Mouse (Mus musculus) cerebellum, adult 11 months (tissue): Measurements from ENCODE around the gene Sh2b1.

ENCODE experiments used
- DNase-seq: peaks from one replicate; pipeline ENCODE4 v3.0.0; 2022

Gene Sh2b1

DNA sequence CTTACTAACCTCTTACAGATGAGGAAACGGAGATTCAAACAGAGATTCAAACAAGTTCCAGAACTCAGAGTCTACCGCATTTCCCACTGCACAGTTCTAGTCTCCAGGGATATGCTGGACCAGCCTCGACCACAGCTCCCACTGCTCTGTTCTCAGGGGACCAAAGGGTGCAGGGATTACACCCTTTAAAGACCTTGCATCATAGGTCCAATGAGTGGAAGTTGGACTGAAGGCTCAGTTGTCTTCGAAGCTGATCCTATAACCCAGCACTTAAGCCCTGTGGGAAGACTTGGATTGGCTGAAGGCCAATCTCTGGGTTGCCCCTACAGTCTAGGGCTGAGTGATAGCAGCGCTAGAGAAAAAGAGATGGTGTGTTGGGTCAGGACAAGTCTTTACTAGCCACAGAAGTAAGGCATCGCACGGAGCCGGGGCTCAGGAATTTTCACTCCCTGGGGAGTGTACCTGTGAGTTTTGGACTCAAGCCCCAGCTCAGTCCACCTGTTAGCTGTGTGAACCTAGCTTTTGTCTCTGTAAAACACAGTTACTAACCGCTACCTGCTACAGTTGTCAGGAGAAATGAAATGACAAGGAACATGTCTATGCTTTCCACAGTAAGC, 1.6 kb downstream of the Sh2b1 start:
- DNase-seq, result no peak

DNA sequence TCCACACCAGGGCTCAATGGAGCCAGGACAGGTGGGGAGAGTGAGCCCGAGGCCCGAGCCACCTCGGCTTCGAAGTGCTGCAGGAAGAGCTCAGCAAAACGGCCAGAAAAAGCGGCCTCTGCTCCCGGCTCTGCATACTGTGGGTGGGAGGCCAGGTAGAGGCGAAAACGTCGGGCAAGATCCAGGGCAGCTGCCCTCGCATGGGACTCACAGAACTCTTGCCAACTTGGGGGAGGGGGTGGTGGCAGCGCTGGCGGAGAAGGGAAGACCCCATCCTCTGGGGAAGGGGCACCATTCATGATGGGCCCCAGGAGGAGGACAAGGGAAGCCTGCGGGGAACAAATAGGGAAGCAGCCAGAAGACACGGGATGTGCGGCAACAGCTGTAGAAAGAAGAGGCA, 2.5 kb downstream of the Sh2b1 start:
- DNase-seq, result no peak

GRCm38 (mm10) chr7:126472306-126472705, 2.9 kb downstream of the Sh2b1 start:
- no peak for DNase-seq

DNA sequence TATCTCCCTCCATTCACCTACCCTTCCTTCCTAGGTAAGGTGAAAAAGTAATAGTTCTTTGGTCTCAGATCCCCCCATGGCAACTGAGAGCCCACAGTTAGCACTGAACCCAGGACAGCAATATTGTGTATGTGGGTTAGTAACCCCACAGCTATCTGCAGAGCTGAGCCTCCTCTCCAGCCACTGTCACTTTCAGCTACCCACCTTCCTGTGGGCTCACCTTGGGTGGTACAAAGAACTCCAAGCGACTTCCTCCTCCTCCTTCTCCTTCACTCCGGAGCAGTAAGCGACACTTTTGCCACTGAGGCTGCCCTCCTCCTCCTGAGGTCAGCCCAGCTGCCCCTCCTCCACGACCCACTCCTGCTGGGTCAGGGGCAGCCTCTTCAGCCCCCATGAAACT, 3.4 kb downstream of the Sh2b1 start:
- no peak for DNase-seq

GRCm38 (mm10) chr7:126471361-126471760, 3.9 kb downstream of the Sh2b1 start:
- no peak for DNase-seq

DNA sequence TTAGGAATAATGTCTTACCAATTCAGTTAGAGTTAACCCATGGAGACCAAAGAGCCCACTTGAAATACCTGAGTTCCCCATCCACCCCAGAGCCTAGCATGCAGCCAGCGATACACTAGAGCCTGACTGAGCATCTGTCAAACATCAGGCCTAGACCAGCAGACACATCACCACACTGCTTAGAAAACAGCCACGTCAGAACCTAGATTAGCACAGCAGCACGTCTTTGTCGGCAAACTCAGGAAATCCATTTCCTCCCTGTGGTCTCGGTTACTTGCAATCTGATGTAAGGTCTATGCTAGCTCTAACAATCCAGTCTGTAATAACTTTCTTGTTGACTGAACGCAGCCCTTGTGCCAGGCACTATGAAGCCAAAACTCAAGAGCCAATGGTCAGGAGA, 5.1 kb downstream of the Sh2b1 start:
- DNase-seq, result no peak

- no peak for DNase-seq
Observed at GRCm38 (mm10) chr7:126467834-126468627, 7.2 kb downstream of the Sh2b1 start.

DNA sequence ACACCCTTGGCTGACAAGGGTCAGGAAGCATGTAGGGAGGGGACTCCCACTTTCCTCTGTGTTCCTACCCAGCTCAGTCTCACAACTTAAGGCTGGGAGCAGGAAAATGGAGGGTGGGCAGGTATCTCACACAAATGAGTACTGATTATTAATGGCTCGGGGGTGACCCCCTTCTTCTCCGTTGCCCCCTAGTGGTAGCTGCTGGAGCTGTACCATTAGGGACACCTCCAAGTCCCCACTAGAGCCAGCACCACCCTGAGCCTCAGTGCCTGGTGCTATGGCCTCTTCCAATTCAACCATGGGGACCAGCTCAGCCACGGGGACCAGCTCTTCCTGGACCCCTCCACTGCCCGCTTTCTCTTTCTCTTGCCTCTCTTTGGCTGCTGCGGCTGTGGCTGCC, 8.0 kb downstream of the Sh2b1 start:
- DNase-seq, result no peak

DNA sequence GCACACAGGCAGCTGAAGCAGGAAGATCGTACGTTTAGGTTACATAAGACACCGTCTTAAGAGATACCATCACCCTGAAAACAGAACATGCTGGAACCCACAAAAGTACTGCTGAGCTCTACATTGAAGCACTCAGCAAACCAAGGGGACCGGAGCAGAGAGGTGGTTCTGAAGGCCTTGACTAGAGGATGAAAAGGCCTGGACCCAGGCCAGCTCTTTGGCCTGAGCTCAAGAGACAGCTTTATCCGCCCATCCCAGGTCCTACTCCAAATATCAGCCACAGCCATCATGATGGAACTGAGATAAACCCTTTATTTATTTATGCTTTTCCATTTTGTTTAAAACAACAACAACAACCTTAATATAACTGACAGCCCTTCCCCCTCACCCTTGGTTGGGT, 8.5 kb downstream of the Sh2b1 start:
- no peak for DNase-seq

- DNase-seq, result no peak
Observed at GRCm38 (mm10) chr7:126466116-126466515, 9.1 kb downstream of the Sh2b1 start.

DNA sequence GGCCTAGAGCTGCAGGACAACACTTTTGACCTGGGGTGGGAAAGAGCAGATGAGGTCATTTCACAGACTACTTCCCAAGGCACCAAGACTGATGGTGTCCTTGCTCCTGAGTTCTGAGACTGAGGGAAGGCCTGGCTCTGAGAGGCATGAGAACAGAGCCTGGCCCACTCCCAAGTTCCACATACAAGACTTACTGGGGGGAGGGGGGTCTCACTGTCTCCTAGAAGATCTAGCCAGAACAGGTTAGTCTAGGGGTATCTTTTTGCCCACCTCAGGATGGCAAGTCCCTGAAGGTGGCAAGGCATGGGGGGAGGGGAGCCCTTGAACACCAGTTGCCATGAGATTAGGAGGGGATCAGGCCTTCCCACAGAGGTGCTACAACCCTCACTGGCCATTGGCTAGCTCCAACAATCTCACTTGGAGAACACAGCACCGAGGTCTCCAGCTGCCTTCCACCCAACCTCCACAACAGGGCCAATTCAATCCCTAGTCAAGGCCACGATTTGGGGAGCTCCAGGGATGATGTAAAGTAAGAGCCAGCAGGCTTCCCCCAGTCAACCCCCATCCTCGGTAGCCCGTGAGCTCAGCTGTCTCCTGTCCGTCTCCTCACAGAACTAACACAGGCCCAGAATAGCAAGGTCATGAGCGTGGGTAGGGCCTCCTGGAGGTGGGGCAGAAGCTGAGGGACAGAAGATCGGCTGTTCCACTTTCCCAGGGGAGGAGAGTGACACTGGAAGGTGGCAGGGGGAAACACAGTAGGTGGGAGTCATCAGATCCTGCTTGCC, 9.8 kb downstream of the Sh2b1 start:
- no peak for DNase-seq

DNA sequence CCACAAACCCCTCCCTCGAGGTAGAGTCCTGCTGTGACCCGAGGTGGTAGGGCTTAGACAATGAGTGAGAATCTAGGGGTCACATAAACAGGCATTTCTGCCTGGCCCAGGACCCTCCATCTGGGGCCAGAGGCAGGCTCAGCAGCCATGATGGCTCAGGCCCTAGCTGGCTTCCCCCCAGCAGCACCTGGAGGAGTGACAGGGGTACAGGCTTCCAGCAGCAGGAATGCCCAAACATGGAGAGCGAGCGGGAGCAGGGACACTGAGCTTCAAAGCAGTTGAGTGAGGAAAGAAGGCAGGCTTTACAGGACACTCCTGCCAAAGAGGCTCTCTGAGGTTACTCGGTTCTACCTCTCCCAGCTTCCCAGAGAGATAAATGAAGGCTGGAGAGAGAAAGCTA, 10.4 kb downstream of the Sh2b1 start:
- DNase-seq, result no peak

DNA sequence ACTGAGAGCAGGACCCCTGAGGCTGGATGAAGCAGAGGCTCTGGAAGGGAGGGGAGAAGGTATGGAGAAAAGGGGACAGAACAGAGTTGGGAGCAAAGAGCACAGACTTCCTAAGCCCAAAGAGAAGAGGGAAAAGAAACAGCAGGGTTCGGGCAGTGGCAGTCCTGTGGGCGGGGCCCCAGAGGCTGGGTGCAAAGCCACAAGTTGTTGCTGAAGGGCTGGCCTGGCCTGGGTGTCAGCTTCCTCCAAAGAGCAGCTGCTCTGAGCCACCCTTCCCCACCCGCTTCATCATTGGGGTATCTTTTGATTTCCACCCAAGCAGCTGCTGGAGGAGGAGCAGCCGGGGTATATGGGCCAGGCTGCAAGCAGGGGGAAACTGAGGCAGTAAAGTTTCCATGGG, 11.1 kb downstream of the Sh2b1 start:
- no peak for DNase-seq

DNA sequence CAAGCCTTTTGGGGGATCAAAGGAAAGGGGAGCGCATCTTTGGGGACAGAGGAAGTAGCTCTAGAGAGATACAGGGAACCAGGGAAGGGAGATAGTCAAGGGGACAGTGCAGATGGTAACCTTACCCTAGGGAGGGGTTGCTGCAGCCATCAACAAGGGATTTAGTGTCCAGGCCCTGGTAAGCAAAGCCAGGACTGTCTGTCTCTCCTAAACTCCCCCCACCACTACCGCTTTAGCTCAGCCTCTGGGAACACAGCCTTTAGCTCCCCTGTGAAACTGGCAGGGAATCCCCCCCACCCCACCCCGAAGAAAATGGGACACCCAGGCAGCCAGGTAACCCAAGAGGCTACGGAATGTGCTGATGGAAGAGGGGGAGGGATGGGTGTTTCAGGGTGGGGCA, 11.7 kb downstream of the Sh2b1 start:
- DNase-seq, result no peak

DNA sequence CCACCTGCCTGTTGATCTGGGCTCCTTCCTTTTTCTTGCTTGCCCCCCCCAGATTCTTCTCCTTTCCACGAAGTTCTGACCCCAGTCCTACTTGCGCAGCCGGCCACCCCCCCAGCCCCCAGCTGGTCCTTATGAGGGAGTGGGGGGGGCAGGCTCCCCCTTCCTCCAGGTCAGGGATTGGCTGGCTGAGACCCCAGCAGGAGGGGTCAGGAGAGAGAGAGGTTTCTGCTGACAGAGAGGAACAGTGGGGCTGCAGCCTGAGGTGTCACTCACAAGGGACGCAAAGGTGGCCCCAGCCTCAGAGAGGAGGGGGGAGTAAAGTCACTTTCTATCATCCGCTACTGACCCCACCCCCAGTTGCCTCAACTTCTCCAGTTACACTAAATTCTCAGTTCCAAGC, 12.2 kb downstream of the Sh2b1 start, which contains the start of gene Atp2a1:
Gene Atp2a1, minus strand, starts transcription at position 105 of the 400 bp plus-strand sequence.
- DNase-seq, result no peak

- DNase-seq, result no peak
Observed at GRCm38 (mm10) chr7:126461626-126462025, 13.6 kb downstream of the Sh2b1 start.

- no peak for DNase-seq
Observed at GRCm38 (mm10) chr7:126460623-126461399, 14.4 kb downstream of the Sh2b1 start.

DNA sequence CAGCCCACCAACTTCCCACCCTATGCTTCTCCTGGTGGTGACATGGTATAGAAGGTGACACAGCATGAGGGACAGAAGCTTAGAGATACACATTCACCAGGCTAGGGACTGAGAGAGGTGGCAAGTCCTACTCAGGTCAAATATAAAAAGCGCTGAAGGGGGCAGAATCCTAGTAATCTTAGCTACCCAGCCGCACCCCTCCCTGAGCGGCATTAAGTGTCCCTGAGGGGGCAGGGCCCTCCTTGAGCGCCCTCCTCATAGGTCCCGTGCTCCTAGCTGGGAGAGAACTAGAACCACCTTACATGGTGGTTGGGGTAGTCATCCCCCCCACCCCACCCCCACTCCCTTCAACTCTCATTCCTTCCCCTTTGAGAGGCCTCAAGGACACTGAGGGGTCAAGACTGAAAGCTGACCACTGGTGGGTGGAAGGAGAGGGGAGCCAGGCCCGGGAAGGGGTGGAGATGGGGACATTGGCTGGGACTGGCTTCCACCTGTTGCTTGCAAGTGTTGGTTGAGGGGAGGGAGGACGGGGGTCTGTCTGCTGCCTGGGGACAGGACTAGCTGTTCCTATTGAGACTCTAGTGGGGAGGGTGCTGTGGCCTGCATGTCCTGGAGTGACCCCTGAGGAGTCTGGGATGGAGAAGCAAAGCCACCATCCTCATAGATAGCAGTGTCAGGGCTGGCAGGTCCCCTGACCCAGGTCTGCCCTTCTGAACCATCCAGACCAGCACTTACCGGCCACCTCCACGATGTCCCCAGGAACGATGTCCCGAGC, 16.2 kb downstream of the Sh2b1 start:
- no peak for DNase-seq

DNA sequence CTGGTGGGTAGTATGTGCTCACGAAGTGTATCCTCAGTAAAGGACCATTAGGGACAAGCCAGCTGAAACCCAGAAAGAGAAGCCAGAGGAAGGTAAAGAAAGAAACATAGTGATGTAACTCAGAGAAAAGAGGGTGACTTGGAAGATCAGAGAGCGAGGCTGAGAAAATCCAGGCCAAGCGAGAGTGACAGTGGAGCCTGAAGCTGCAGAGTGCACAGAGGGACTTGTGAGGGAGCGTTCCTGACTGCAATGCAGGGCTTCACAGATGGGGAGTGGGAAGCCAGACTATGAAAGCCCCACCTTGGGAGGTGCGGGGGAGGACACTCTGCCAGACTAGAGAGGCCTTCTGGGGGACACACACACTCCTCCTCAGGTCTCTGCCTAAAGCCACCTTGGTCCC, 17.0 kb downstream of the Sh2b1 start:
- DNase-seq, result no peak

DNA sequence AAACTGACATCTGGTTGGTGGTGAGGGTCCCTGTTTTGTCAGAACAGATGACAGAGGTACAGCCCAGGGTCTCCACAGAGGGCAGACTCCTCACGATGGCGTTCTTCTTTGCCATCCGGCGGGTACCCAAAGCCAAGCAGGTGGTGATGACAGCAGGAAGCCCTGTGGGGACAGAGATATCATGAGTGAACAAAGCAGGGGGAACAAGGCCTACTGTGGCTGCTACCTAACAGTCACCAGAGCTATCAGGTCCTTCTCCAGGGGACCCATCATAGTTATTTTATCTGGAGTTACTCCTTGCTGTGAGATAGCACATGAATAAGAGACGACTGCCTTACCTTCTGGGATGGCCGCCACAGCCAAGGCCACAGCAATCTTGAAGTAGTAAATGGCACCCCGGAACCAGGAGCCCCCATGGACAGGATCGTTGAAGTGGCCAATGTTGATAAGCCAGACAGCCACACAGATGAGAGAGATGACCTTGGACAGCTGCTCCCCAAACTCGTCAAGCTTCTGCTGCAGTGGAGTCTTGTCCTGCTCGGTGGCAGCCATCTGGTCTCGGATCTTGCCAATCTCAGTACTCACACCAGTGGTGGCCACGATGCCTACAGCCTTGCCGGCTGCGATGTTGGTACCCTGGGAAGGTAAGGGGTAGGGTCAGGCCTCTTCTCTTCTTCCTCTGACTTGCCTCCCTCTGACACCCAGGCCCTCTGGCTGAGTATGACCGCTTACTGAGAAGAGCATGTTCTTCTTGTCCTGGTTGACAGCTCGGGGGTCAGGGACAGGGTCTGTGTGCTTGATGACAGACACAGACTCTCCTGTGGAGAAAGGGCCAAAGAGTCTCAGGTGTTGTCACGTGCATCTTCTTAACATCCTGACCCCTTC, 18.6 kb downstream of the Sh2b1 start:
- DNase-seq, result no peak

- DNase-seq, result no peak
Observed at GRCm38 (mm10) chr7:126455242-126455641, 20.0 kb downstream of the Sh2b1 start.
